Mouse (Mus musculus): Measurements from ENCODE around the gene Zrsr1.

The Zrsr1 gene

DNA sequence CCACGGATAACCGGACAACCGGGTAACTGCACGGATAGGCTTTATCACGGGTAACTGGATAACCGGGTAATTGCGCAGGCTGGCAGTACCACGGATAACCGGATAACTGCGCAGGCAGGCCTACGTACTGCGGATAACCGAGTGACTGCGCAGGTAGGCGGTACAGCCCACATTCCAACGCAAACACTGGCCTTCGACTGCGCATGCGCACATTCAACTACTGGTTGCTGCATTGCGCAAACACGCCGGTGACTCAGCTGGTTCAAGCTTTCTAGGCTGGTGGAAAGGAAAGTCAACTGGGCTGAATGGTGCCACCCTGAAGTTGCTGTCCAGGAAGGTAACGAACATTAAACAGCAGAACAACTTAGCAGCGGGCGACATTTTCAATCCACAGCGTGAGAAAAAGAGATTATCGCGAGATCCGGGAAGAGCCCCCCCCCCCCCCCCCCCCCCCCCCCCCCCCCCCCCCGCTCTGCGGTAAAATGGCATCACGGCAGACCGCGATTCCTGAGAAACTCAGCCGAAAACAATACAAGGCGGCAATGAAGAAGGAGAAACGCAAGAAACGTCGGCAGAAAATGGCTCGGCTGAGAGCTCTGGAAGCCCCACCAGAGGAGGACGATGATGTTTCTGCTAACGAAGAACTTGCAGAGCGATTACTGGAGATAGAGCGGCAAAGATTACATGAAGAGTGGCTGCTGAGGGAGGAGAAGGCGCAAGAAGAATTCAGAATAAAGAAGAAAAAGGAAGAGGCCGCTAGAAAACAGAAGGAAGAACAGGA is 1.1 kb downstream of the Zrsr1 start:
- DNase-seq (ENCODE audit: low read depth, low spot score): peak; percentile 90

GRCm38 (mm10) chr11:22973599-22973998 is 1.8 kb downstream of the Zrsr1 start:
- DNase-seq (ENCODE audit: low read depth, low spot score): peak; percentile 20

GRCm38 (mm10) chr11:22978215-22978614 is 6.4 kb downstream of the Zrsr1 start:
- no peak for DNase-seq (ENCODE audit: low read depth, low spot score)

GRCm38 (mm10) chr11:22978711-22979110 is 6.9 kb downstream of the Zrsr1 start:
- no peak for DNase-seq (ENCODE audit: low read depth, low spot score)

GRCm38 (mm10) chr11:22979221-22979620 is 7.4 kb downstream of the Zrsr1 start:
- DNase-seq (ENCODE audit: low read depth, low spot score): no peak

- DNase-seq (ENCODE audit: low read depth, low spot score): no peak
Measured at GRCm38 (mm10) chr11:22981041-22981440, 9.2 kb downstream of the Zrsr1 start.

DNA sequence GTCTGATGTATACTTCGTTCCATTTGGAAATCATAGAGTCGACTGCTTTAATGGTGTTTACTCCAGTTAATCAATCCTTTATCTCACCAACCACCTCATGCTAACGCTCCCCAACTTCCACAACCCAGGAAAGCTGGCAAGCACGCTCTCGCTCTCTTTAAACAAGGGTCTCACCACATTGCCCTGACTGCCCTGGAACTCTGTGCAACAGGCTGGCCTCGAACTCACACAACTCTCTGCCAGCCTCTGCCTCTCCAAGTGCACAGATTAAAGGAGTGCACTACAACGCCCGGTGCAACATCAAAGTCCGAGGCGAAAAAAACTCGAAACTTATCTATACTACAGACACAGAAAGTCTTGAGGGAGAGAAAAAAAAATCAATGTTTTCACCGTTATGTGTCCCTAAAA is 9.7 kb downstream of the Zrsr1 start:
- no peak for DNase-seq (ENCODE audit: low read depth, low spot score)

DNA sequence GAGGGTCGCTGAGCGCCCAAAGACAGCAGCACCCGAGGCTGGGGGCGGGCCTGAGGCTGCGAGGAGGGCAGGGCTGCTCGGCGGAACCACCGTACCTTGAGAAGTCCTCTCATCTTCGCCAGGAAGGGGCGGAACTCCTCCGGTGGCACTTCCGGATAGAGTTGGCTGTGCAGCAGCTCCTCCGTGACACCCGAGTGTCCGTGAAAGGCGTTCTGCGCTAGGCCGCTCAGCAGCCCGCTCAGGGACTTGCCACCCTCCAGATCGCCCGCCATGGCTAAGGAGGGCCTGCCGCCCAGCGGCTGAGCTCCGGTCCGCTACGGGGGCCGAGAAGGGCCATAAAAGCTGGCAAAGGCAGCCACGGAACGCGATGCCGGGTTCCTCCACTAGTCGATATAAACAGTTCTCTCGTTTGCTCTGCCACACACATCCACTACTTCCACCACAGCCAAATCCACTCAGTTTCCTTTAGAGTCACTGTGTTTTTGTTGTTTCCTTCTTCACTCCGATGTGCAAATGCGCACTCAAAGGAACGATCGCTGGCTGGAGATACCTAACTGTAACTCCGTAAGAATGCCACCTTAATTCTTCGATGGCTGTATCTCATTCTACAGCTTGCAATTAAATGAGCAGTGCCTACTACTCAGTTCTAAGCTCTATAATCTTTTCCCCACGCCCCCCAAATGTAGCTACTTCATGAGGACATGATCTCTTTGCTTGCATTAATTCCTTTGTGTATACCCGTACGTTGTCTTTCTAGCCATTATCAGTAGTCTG is 10.4 kb downstream of the Zrsr1 start, which contains the start of the genes Gm28048 and Commd1:
Gm28048 (minus strand) TSS at position 107 of the 774 bp plus-strand sequence.
Commd1 (minus strand) TSS at position 399 of the 774 bp plus-strand sequence.
- DNase-seq (ENCODE audit: low read depth, low spot score): peak; percentile 96

GRCm38 (mm10) chr11:22982846-22983245 is 11.0 kb downstream of the Zrsr1 start:
- no peak for DNase-seq (ENCODE audit: low read depth, low spot score)

- no peak for DNase-seq (ENCODE audit: low read depth, low spot score)
Measured at GRCm38 (mm10) chr11:22985510-22985909, 13.7 kb downstream of the Zrsr1 start.

- peak; percentile 85 for DNase-seq (ENCODE audit: low read depth, low spot score)
Measured at GRCm38 (mm10) chr11:22987357-22987756, 15.6 kb downstream of the Zrsr1 start.

GRCm38 (mm10) chr11:22989786-22990185 is 18.0 kb downstream of the Zrsr1 start:
- no peak for DNase-seq (ENCODE audit: low read depth, low spot score)

GRCm38 (mm10) chr11:22990393-22991126 is 18.8 kb downstream of the Zrsr1 start, which contains the start of gene Cct4:
Cct4 (plus strand) TSS chr11:22990519.
- peak; percentile 92 for DNase-seq (ENCODE audit: low read depth, low spot score)

GRCm38 (mm10) chr11:22991218-22991835 is 19.5 kb downstream of the Zrsr1 start:
- no peak for DNase-seq (ENCODE audit: low read depth, low spot score)

GRCm38 (mm10) chr11:22994271-22994670 is 22.5 kb downstream of the Zrsr1 start:
- DNase-seq (ENCODE audit: low read depth, low spot score): no peak

DNA sequence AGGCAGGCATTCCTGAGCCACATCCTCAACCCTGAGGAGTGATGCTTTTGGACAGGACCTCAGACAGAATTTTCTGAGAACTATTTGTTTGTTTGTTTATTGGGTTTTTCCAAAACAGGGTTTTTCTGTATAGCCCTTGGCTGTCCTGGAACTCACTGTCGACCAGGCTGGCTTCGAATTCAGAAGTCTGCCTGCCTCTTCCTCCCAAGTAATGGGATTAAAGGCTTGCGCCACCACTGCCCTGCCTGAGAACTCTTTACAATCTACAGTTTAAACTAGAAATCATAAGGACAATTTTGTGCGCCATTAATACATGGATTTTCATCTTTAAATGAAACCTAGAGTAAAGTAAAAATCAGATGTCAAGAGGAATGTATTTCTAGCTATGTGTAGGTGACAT is 23.7 kb downstream of the Zrsr1 start:
- DNase-seq (ENCODE audit: low read depth, low spot score): no peak

DNA sequence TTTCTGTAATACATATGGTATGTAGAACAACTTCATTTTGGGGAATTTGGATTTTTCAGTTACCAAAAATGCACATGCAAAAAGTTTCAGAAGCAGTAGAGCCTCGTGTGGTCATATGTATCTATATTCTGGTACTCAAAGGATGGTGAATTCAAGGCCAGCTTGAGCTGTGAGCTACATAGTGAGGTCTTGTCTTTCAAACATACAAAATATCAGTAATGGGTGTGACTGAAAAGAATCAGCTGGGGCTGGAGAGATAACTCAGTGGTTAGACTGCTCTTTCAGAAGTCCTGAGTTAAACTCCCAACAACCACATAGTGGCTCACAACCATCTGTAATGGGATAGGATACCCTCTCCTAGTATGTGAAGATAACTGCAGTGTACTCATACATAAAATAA is 26.5 kb downstream of the Zrsr1 start:
- DNase-seq (ENCODE audit: low read depth, low spot score): no peak

DNA sequence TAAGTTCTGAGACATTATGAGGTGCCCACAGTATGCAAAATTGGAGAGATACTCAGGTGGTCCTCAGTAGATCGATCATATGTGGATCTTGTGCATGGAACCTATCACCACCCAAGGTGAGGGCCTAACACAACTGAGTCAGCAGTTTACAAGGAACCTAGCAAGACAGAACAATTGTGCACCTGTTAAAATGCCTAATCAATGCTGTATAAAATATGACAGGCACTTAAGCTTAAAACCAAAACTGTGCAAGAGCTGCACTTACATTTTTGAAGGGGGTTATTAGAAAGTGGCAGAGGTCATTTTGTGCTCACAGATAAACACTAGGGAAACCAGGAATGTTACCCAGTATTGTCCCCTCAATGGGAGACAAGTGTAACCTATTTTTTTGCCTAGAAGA is 33.5 kb downstream of the Zrsr1 start:
- no peak for DNase-seq (ENCODE audit: low read depth, low spot score)

GRCm38 (mm10) chr11:23007166-23007480 is 35.3 kb downstream of the Zrsr1 start:
- DNase-seq (ENCODE audit: low read depth, low spot score): no peak

GRCm38 (mm10) chr11:23007481-23008180 is 35.8 kb downstream of the Zrsr1 start, which contains the start of gene Fam161a:
Fam161a (plus strand) TSS chr11:23007531.
- DNase-seq (ENCODE audit: low read depth, low spot score): peak; percentile 90

Measured in CD4-positive, CD25-positive, alpha-beta regulatory T cell, adult 2 months (primary cell).